Mouse (Mus musculus): Measurements from ENCODE around the gene Svs3a.
"Not testable (repeated sequence)": the region's sequence is repeated elsewhere in the genome, so short reads cannot be mapped to it uniquely, and the experiment has no call there.

DNA sequence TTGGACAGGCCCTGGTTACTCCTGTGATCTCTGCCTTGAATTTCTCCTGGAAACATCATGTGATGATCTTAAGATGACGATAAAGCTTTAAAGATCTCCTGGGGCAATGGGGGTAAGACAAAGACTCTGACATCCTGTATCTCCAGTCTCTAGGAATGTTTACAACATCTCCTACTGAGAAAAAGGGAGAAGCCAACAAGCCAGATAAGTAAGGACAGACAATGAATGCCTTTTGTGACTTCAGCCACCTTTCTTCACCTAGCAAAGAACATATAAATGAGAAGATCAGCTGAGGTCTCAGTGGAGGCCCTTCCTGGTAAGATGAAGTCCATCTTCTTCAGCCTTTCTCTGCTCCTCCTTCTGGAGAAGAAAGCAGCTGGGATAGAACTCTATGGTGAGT is at the start of gene Svs3a:
- not testable (repeated sequence) for TF ChIP-seq POLR2A (IDR thresholded peaks at IDR 0.05; ENCODE audit: insufficient read depth, low read length); CTCF (IDR thresholded peaks at IDR 0.05; ENCODE audit: low read depth, low read length); EP300 (IDR thresholded peaks at IDR 0.05; ENCODE audit: insufficient read depth, low read depth, low read length)

All from ES-Bruce4 (cell line).